Mouse (Mus musculus): ENCODE results near the gene Psmc6.

DNA sequence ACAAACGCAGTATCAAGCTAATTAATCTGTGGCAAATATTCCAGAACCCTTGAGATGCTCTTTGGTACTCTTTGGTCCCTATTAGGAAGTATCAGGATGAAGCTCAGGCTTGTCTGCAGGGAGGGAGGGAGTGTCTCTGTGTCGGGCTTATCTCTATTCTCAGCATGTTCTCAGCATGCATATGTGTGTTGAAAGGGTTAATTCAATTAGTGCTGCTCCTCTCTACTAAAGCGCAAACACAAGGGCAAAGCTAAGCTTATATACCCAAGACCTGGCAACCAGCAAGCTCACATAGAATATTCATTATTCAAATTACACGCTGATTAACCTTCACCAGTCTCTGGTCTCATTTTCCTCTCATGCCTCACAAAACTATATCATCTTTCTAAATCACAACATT is 25.6 kb upstream of the Psmc6 start:
- TF ChIP-seq FLI1 (IDR thresholded peaks at IDR 0.05; ENCODE audit: low read length) (no peak), GATA1 (IDR thresholded peaks at IDR 0.05; ENCODE audit: borderline replicate concordance, low read length) (no peak)
